Mouse (Mus musculus) right cerebral cortex, postnatal 4 days (tissue): ENCODE measurements around the gene Gm3015.
"Not testable (repeated sequence)": the region's sequence is repeated elsewhere in the genome, so short reads cannot be mapped to it uniquely, and the experiment has no call there.

Source experiments
- DNase-seq: peaks from one replicate; pipeline ENCODE4 v3.0.0-alpha.2; 2022

Gm3015 gene

GRCm38 (mm10) chr14:42768721-42769120, at the start of gene Gm3015:
TSS of gene Gm3015 (minus strand) at chr14:42768821.
- not testable (repeated sequence) for DNase-seq

DNA sequence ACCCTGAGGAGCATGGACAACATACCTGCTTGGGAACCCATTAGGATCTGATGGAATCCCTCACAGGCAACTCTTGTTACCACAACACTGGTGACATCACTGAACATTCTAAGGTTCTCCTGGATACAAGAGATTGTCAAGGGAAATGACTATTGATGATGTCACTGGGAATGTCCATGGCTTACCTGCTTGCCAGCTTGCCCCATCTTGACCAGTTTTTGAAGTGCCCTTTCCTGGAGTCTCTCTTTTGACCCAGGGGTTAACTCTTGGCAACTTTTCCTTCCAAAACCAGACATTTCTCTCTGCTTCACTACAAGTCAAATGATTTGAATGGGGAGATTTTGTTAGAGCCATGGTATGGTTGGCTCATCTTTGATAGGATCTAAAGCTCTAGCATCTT, 29.3 kb upstream of the Gm3015 start, which contains the start of gene Gm10377:
TSS of gene Gm10377 (minus strand) at position 101 of the 400 bp plus-strand sequence.
- not testable (repeated sequence) for DNase-seq
